Mouse (Mus musculus) adrenal gland, adult 2 months (tissue): Measurements from ENCODE around the gene Fndc8. TPM values are rescaled to one million over a fixed set of nuclear protein-coding genes. Genes with fewer than 3 reads are reported as not detected.

Experiments
- DNase-seq: peaks from one replicate; pipeline ENCODE4 v3.0.0; 2021
- polyA plus RNA-seq: library from polyadenylated mRNA; depleted of rRNA; stranded (reverse); fragments of >200 nt; gene quantifications from 2 replicates; pipeline ENCODE4 v1.2.3, GENCODE M21; 2012
- total RNA-seq, 2 experiments: library from RNA; stranded (reverse); gene quantifications; 2 replicates each; pipeline ENCODE4 v1.2.3; 2021

Gene Fndc8
- total and polyA plus RNA-seq, 3 experiments, result 0.24 TPM; not detected in 1

DNA sequence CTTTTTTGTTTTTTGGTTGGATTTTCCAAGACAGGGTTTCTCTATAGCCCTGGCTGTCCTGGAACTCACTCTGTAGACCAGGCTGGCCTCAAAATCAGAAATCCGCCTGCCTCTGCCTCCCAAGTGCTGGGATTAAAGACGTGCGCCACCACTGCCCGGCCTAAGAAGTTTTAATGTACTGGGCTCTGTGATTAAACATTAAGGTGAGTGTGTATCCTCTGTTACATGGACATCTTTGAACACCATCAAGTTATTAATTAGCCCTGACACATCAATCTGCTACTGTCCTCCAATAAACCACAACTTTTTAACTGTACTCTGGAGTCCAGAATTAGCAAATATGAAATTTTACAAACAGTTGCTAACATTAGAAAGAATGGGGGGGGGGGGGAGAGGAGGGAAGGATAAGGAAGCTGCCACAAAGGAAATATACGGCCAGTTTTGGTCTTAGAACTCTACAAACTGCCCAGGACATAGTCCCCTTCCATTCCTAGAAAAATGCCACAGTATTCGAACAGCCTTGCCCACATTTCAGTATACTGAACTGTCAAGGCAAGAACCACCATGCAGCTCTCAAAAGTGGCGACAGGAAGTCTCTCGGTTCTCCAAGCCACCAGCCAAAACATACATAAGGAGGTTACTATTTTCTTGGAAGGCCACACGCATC, 22.3 kb upstream of the Fndc8 start:
- no peak for DNase-seq

- peak; percentile 60 for DNase-seq
These were observed 21.5 kb upstream of the Fndc8 start for GRCm38 (mm10) chr11:82870173-82871030.

DNA sequence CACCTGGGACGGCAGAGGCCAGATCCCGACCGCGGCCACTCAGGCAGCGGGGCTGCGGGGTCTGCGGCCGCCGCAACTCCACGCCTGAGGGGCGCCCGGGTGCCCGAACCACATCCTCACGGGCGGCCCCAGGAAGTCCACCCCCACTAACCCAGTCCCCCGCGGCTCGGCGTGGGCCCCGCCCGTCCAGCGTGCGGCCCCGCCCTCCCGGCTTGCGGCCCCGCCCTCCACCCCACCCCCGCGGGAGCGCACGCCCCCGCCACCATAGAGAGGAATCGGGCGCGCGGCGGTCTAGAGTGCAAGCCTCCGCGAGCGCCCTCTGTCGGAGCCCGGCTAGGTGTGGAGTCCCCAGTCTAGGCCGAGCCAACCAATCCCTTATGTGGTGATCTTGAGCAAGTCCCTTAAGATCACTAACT, 20.9 kb upstream of the Fndc8 start, which contains the start of gene Rffl:
Rffl (minus strand) TSS at position 180 of the 416 bp plus-strand sequence.
- peak; percentile 94 for DNase-seq

GRCm38 (mm10) chr11:82874924-82875323, 17.0 kb upstream of the Fndc8 start:
- no peak for DNase-seq

DNA sequence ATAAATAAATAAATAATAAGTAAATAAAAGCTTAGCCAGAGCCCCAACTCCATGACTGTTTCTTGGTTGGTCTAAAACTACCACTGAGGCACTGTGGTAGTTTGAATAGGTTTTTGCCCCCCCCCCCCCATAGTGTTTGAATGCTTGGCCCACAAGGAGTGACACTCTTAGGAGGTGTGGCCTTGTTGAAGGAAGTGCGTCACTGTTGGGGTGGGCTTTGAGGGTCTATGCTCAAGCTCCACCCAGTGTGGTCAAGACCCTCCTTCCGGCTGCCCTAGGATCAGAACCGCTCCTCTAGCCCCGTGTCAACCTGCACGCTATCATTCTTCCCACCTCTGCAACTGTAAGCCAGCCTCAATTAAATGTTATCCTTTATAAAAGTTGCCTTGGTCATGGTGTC, 16.3 kb upstream of the Fndc8 start:
- no peak for DNase-seq

GRCm38 (mm10) chr11:82877726-82878344, 14.1 kb upstream of the Fndc8 start:
- no peak for DNase-seq

- no peak for DNase-seq
These were observed 8.7 kb upstream of the Fndc8 start for GRCm38 (mm10) chr11:82883180-82883579.

DNA sequence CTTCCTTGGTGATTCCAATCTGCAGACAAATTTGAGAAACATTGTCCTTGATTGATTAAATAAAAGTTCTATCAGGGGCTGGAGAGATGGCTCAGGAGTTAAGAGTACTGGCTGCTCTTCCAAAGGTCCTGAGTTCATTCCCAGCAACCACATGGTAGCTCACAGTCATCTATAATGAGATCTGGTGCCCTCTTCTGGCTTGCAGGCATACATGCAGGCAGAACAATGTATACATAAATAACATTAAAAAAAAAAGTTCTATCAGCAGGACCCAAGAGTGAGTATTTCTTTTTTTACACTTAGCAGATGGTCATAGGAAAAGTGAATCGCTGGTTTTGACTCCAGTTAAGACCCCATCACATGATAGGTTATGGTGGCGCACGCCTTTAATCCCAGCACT, 5.4 kb upstream of the Fndc8 start:
- no peak for DNase-seq

- peak; percentile 40 for DNase-seq
These were observed 3.4 kb upstream of the Fndc8 start for GRCm38 (mm10) chr11:82888491-82888946.

- DNase-seq, result no peak
These were observed 2.2 kb upstream of the Fndc8 start for GRCm38 (mm10) chr11:82889524-82890341.

DNA sequence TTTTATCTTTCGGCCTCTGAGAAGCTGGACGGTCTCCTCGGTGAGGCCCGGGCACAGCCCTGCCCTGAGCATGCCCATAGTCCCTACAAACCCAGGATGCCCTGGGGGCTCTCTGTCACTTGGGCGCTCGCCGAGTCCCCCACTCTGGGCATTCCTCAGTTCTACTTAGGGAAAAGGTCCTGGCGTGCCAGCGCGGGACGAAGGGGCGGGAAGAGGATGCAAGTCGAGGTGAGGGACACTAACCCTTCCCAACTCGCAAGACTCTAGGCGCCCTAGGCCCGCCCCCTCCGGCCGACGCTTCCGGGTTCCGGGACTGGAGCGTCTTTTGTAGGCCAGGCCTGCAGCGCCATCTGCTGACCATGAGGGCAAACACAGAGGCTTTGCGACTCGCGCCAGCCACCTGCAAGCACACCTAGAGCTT, 1.6 kb upstream of the Fndc8 start, which contains the start of gene Rad51d:
Rad51d (minus strand) TSS at position 273 of the 421 bp plus-strand sequence.
- peak; percentile 95 for DNase-seq

DNA sequence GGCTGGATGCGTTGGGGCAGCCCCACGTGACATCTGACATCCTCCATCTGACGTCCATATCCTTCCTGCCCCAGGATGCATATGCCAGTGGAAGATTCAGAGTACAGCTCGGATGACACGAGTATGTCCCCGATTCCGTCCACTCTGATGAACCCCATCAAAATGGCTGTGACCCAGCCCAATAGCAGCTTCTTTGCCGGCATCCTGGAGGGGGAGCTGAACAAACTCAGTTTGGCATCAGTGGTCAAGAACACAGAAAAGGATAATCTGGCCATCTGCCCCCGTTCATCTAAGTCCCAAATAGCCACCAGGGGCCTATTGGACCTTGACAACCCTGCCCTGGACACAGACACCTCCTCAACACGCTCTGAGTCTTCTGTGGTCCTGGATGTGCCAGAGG, 5.6 kb downstream of the Fndc8 start:
- DNase-seq, result no peak

GRCm38 (mm10) chr11:82899720-82900119, 7.8 kb downstream of the Fndc8 start:
- no peak for DNase-seq

GRCm38 (mm10) chr11:82901606-82902310, 9.8 kb downstream of the Fndc8 start:
- DNase-seq, result no peak

GRCm38 (mm10) chr11:82904952-82905351, 13.0 kb downstream of the Fndc8 start:
- no peak for DNase-seq

DNA sequence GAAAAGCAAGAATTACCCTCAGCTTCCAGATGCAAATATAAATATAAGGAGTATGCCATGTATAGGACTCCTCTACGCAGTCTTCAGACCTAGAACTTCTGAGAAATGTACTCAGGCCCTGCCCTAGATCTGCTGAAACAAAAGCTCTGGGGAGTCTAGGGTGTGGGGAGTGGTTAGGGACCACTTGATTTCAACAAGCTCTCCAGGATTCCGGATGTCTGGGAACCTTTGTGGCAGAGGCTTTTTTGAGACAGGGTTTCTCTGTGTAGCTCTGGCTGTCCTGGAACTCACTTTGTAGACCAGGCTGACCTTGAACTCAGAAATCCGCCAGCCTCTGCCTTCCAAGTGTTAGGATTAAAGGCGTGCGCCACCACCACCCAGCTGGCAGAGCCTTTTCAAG, 13.9 kb downstream of the Fndc8 start:
- DNase-seq, result no peak

DNA sequence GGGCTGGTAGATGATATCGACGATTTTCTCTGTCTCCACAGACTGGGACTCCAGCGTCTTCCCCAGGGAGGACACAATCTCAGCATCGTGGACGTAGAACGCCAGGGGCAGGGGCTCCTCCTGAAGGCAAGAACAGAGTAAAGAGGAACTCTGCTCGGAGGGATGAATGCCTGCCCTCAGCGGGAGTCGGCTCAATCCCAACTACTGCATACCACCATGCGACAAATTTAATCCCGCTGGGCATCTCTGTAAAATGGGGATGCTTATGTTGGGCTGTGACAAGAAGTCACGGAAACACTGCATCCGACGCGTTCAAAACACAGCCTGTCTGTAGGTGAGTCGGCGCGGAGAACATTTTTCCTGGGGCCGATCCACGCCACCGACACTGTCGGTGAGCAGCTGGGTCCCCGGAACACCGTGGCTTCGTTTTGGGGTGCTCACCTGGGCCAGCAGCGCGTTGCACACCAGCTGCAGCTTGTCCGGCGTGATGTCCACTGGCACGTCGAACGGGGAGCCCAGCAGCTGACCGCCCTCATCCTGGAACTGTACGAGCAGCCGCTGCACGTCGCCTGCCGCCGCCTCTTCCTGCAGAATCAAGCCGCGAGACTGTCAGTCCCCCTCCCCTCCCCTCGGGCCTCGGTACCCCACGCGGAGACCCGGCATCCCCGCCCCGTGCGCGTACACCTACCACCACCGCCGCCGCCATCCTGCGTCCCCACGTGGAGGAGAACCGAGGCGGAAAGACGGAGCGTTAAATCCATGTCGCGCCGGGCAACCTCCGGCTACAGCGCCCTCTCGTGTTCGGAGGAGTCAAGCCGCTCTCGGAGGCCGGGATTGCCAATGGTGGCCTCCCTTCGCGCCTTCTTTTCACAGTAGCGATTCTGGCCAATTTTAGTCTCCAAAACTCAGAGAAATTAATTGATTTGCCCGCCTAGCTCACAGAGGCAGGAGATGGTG, 16.0 kb downstream of the Fndc8 start, which contains the start of gene Nle1:
Nle1 (minus strand) TSS at position 761 of the 957 bp plus-strand sequence.
- DNase-seq, result peak; percentile 94

DNA sequence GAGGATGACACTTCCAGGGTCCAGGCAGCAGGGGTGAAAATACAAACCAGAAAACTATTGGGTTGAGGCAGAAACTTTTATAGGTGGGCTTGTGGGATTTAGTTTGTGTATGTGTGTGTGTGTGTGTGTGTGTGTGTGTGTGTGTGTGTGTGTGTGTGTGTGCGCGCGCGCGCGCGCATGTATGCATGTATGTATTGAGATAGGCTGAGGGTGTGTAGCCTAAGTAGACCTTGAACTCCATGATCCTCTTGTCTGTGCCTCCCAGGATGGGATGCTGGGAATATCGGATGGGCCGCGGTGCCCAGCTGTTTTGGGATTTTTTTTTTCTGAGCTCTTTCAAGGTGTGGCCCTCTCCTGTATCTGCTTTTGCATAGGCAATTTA, 16.7 kb downstream of the Fndc8 start:
- no peak for DNase-seq

GRCm38 (mm10) chr11:82910250-82910649, 18.3 kb downstream of the Fndc8 start, which contains the start of gene Unc45b:
Gene Unc45b (plus strand): TSS chr11:82910550.
- DNase-seq, result no peak
